Mouse (Mus musculus) bone marrow, adult 2 months (tissue): ENCODE data around the gene Plekha4. TPM values are rescaled to one million over a fixed set of nuclear protein-coding genes. Genes with fewer than 3 reads are reported as not detected.

ENCODE experiments used
- H3K27ac ChIP-seq: fragments of 200-500 bp; 2 replicates; pipeline ENCODE4 v1.5.1; 2012; ENCODE audit warnings: low read depth, mild to moderate bottlenecking, control low read depth, inconsistent platforms, low read length; ENCODE audit not compliant: control insufficient read depth, poor library complexity, insufficient read depth
- H3K4me1 ChIP-seq: fragments of 200-500 bp; 2 replicates; pipeline ENCODE4 v1.6.1; 2011; ENCODE audit warnings: low read length; ENCODE audit not compliant: control insufficient read depth, insufficient read depth
- H3K4me3 ChIP-seq: fragments of 200-500 bp; replicated peaks from 2 replicates; pipeline ENCODE3; 2011; ENCODE audit warnings: mild to moderate bottlenecking, low read depth, low read length, control low read depth; ENCODE audit not compliant: control insufficient read depth
- CTCF ChIP-seq: fragments of 200-500 bp; IDR thresholded peaks from 2 replicates; pipeline ENCODE4 v1.5.1; 2011; ENCODE audit warnings: low read length, control low read depth; ENCODE audit not compliant: control insufficient read depth, insufficient read depth
- POLR2A ChIP-seq: fragments of 200-500 bp; IDR thresholded peaks from 2 replicates; pipeline ENCODE4 v1.6.1; 2011; ENCODE audit warnings: low read depth, mild to moderate bottlenecking, control low read depth, low read length, borderline replicate concordance; ENCODE audit not compliant: control insufficient read depth
- WGBS: fragments of 180-500 bp; shearing (Covaris S2); methylation state at CpG from one replicate; pipeline ENCODE4 v1.1.7; 2018; 5-methylcytosine and 5-hydroxymethylcytosine counted together
- polyA plus RNA-seq: library from polyadenylated mRNA; stranded (reverse); fragments of >200 nt; gene quantifications from 2 replicates; pipeline ENCODE4 v1.2.4, GENCODE M21; 2011; ENCODE audit warnings: low replicate concordance; ENCODE audit not compliant: missing spikeins, insufficient read depth, insufficient read length

Gene Plekha4
- polyA plus RNA-seq, 1 experiment = 8.9 TPM

GRCm38 (mm10) chr7:45567112-45567779, 41.1 kb downstream of the Plekha4 start:
- Histone ChIP-seq H3K4me3 (no peak overlapping the region), H3K4me1 (peaks cover 3% of the 10 kb centered on the region; the same call in 1 of the 2 replicates), H3K27ac (no peak overlapping the region)
- WGBS = 79% methylated on average over 8 of the region's 8 CpGs
- TF ChIP-seq POLR2A (no peak), CTCF (no peak)

DNA sequence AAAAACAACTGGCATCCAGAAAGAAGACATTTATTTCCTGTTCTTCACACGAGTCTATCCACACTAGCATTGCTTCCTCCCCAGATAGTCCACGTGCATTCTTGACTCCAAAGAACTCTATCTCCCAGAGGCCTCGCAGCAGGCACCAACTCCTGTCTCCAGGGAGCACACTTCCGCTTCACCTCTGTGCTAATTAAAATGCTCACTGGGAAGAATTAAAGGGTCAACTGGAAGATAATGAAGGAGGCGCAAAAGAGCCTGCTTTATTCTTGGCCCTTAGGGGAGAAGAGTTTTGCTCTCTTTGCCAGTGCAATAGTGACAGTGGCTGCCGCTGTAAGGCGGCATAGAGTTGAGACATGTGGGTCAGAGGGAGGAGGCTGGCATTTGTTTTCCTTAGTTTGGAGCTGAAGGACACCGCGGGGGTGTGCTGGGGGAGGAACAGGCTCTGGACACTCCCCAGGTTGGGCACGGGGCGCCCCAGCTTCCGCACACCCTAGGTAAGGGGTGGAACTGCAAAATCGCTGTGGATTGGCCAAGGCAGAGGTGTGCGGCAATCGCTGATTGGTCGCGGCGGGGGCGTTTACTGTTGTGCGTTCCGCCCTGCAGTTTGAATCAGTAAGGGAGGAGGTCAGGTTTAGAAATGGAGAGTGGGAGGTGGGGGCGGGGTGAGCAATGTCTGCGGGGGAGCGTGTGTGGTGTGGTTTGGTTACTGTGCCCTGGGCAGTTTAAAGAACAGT, 41.8 kb downstream of the Plekha4 start:
- Histone ChIP-seq H3K4me3 (peak overlapping the region; percentile 71), H3K27ac (peak overlapping the region; percentile 73), H3K4me1 (peaks cover 3% of the 10 kb centered on the region; the same call in 1 of the 2 replicates)
- TF ChIP-seq POLR2A (peak; percentile 45; the same call in 1 of the 2 replicates), CTCF (no peak)
- 1% methylated on average over 24 of the region's 24 CpGs for WGBS

- TF ChIP-seq CTCF = no peak
- no peak for TF ChIP-seq POLR2A
- no peak overlapping the region for H3K4me3 ChIP-seq
- H3K4me1 ChIP-seq = peaks cover 5% of the 10 kb centered on the region; the same call in 1 of the 2 replicates
- H3K27ac ChIP-seq = peak overlapping the region; percentile 73; the same call in 1 of the 2 replicates
- 51% methylated on average over 10 of the region's 10 CpGs for WGBS
These were observed 42.7 kb downstream of the Plekha4 start for GRCm38 (mm10) chr7:45568601-45569473.

GRCm38 (mm10) chr7:45570103-45570741, 44.1 kb downstream of the Plekha4 start, which contains the start of gene Bcat2:
Gene Bcat2 (plus strand): TSS chr7:45570153.
- Histone ChIP-seq H3K4me3 (peak within 1 kb of the TSS; percentile 70), H3K27ac (peak within 1 kb of the TSS; percentile 58), H3K4me1 (peaks cover 5% of the 10 kb centered on the region; the same call in 1 of the 2 replicates)
- TF ChIP-seq CTCF (no peak), POLR2A (peak; percentile 75)
- WGBS = 1% methylated on average over 42 of the region's 42 CpGs

GRCm38 (mm10) chr7:45571966-45572365, 45.8 kb downstream of the Plekha4 start:
- WGBS = 7% methylated on average over 1 of the region's 1 CpGs
- Histone ChIP-seq H3K4me3 (no peak overlapping the region), H3K27ac (no peak overlapping the region), H3K4me1 (peaks cover 5% of the 10 kb centered on the region; the same call in 1 of the 2 replicates)
- no peak for TF ChIP-seq POLR2A
- no peak for TF ChIP-seq CTCF

DNA sequence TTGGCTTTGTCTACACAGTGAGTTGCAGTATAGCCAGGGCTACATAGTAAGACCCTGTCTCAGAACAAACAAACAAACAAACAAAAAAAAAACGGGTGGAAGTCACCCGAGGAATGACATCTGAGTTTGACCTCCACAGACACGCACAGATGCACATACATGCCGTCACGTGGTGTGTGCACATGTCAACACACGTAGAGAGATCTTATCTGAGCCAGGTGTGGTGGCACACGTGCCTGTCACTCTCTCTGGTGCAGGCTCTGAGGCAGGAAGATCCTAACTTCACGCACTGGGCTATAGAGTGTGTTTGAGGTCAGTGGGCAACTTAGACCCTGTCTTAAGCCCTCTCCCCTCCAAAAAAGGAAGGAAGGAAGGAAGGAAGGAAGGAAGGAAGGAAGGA, 47.8 kb downstream of the Plekha4 start:
- WGBS = 75% methylated on average over 8 of the region's 8 CpGs
- H3K27ac ChIP-seq = no peak overlapping the region
- peaks cover 5% of the 10 kb centered on the region; the same call in 1 of the 2 replicates for H3K4me1 ChIP-seq
- H3K4me3 ChIP-seq = no peak overlapping the region
- TF ChIP-seq CTCF (no peak), POLR2A (no peak)
